Mouse (Mus musculus) thymus, postnatal 10 days (tissue): ENCODE data around the gene Gabbr2.

Source experiments
- DNase-seq, 2 experiments: peaks; one replicate each; pipeline ENCODE4 v3.0.0; 2021; ENCODE audit warnings: low spot score in 2 of 2

Gabbr2 gene

DNA sequence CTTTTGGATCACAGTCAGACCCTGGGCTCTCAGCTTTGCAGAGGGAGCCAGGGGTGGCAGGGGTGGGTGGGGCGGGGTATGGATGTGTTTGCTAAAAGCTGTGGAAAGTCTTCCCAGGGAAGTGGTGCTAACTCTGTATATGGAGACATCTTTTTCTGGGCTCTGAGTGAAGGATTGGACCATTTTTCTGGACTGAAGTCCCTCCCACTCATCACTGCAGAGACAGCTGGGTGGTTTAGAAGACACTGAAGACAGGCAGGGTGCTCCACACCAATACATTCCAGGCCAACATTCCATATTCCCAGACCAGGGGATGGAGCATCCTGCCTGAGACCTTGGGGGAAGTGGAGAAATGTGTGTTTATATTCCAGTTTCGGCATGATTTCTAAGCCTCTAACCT lies 125.6 kb downstream of the Gabbr2 start:
- no peak for DNase-seq

DNA sequence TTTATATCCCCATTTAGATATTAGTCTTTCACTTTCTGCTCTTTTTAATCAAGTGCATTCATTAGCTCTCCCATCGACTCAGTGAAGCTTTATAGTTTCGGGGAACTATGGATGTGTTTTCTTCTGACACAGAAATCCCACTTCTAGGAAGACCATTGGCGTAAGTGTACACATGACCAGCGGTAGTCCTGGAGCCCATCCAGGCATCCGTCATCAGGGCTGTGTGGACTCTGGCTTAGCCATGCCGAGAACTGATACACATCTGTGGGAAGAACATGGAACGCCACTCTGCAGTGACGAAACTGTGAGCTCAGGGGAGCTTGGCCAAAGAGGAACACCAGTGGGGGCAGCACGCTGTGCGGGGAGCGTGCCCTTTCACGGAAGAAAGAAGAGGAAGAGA lies 128.0 kb downstream of the Gabbr2 start:
- no peak for DNase-seq

DNA sequence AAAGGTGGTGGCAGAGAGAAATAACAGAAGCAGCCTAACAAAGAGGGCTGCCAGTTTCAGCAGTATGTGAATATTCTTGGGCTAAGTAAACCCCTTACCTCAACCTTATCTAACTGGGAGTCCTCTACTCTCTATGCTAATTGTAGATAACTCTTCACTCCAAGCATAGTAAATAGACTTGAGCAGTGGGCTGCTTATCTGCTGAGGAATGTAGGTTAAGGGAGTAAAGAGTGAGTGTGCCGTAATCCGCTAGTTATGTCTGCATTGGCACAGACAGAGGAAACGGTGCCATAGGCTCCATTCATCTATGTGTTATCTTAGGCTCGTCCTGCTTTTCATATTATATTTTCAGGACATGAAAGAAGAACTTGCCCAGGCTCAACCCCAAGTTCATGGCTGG lies 129.0 kb downstream of the Gabbr2 start:
- no peak for DNase-seq

DNA sequence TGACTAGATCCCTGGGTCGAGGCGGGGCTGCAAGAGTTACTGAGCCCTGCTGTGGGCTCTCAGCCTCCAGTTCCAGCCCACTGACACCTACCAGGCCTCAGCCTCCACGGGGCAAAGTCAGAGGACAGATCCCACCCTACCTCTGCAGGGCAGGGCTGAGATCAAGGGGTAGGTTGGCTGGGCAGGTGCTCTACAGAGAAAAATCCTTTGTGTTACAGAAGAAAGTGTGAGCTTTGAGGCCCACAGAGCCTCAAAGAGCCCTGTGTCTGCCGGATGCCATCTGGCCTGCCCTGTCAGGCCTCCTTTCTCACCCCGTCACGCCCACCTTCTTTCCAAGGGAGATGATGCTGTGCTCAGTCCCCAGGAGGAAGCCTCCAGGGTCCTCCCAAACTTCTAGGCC lies 131.1 kb downstream of the Gabbr2 start:
- peak; percentile 22 to 28 for DNase-seq

DNA sequence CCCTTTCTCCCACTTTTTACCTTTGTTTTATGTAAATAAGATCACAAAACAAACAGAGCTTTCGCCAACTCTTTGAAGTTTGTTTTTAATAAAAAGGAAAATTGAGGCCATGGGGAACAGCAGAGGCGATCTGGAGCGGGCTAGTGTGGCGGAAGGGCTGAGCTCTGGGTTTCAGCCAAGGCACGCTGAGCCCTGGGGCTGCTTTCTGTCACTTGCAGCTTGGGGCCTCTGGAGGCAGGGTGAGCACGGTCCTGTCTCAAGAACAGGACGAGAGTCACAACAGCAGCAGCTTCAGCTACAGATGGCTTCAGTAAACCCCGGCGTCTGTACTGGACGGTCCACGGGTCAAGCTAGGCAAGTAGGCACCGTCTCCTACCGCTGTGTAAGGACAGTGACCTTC lies 132.8 kb downstream of the Gabbr2 start:
- DNase-seq = no peak

DNA sequence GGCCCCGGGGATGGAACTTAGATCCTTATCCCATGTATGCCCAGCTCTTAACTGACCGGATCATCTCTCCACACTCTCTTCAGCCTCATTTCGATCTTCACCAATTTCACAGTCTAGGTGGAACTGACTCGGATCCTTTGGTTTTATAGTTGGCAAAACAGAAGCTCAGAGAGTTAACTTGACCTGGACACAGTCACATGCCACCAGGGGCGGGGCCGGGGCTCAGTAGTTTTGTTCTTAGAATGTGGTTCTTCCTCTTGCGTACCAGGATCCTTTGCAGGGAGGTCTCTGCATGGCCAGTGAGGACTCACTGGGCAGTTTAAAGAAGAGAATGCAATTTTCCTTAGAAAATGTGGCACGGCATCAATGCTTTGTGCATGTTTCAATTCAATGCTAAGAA lies 135.5 kb downstream of the Gabbr2 start:
- DNase-seq = no peak

DNA sequence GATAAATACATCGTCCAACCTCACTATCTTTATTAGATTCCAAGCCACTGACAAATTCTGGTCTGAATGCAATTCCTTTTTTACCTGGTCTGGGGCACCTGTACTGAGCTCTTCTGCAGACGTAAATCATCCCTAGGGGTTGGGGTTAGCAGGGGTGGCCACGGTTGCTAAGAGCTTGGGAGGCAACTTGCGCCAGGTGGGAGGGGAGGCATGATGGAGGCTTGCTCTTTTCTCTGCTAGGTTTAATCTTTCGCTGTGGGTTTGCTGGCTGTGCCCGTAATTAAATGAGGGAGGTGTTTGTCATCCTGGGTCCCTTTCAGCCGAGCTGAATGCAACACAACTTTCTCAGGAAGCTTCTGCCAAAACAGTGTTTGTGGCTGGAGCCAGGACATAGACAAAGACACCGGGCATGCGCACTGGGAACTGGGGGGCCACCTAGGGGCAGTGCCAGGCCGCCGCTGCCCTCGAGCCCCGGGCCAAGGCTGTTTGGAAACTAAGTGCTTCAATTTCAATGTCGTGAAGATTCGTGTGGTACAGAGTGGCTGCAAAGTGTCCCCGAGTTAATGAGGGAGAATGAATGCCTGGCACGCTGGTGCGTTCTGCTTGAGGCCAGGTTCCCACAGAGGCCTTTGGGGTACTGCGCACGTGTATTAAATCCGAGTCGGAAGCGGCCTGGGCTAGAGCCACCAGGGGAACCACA lies 136.8 kb downstream of the Gabbr2 start:
- no peak for DNase-seq

DNA sequence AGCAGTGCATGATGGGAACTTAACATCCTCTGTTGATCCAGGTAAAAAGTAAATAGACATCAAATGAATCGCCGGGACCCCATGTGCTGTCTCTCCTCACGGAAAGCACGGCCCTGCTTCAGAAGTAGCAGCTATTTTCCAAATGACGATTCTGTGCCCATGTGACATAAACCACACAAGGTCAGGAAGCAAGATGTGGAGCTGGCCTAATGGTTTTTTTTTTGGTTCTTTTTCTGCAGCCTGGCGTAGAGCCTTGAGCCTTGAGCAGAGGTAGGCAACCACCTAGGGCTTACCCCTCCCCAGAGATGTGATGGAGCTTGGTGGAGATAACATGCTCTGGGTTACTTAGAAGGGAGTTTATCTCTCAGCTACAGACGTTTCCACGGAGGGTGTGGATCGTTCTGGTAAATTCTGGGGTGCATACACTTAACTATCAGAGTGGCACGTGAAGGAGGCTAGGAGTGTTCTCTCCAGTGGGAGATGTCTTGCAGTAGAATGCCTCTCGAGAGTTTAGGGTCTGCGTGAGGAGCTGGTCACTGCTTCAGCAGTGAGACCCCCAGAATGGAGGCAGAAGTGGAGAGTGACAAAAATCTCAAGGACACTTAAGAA lies 137.7 kb downstream of the Gabbr2 start:
- DNase-seq = no peak

DNA sequence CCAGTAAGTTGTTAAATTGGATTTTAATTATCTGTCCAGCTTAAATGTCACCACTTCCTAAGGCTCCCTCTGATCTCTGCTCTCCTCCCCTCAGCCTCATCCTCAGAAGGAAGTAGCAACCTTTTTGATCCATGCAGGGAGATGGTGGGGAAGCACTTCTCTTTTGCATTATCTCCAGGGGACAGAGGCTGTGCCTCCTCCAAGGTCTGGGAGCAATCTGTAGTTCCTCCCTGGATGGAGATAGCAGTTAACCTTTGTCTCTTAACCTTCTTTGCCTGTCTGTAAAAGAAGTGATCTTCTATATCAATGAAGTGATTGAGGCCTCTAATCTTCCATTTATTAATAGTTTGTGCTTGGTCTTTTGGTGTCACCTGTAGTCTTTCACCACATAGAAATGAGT lies 143.9 kb downstream of the Gabbr2 start:
- DNase-seq = no peak

DNA sequence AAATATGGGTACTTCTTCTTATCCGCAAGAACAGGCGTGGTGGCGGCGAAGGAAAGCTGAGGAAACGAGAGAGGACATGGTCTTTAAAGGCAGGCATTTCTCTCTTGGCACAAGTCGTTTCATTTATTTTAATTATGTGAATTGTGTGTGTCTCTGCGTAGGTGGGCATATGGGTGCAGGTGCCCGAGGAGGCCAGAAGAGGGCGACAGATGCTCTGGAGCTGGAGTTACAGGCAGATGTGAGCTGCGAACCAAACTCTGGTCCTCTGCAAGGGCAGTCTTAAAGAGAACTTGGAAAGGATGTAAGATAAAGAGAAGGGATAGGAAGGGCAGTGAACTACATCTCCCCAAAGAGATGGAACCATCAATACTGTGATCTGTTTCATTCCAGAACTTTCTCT lies 145.3 kb downstream of the Gabbr2 start:
- DNase-seq = no peak

DNA sequence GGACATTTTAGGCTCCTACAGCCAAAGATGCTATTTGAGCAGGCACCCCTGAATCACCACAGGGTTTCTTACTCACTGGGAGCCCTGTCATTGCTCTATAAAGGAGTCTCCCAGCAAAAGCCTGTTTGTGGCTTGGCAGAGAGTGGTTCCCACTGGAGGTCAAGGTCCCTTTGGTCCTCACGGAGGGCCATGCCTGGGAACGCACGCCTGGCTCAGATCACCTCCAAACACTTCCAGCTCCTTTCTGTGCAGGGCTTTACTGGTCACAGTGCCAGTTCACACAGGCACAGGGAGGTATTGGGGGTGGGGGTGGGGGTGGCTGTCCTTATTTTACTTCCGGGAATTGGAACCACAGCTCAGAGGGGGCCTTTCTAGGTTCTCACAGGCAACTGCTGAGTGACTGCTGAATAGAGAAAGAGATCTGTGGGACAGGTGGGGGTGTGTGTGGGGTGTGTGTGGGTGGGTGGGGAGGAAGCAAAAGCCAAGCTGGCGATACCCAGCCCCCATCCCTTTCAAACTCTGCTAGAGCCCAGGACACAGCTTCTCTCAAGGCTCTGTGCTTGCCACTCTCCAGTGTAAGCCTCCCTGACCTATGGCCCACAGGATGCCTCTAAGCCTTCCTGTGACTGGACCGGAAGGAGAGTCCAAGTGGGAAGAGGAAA lies 146.6 kb downstream of the Gabbr2 start:
- DNase-seq = peak; percentile 28 to 36

DNA sequence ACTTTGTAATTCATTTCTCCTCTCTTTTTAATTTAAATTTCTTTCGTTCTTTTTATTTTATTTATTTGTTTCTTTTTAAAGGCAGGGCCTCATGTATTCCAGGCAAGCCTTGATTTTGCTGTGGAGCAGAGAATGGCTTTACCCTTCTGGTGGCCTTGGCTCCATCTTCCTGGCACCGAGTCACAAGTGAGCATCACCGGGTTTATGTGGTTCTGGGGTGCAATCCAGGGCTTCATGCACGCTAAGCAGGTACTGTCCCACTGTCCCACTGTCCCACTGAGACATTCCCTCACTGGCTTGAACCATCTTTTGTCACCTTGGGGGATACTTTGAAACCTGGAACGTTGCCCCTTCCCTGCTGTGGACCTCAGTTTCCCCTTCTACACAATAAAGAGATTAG lies 147.1 kb downstream of the Gabbr2 start:
- no peak for DNase-seq

DNA sequence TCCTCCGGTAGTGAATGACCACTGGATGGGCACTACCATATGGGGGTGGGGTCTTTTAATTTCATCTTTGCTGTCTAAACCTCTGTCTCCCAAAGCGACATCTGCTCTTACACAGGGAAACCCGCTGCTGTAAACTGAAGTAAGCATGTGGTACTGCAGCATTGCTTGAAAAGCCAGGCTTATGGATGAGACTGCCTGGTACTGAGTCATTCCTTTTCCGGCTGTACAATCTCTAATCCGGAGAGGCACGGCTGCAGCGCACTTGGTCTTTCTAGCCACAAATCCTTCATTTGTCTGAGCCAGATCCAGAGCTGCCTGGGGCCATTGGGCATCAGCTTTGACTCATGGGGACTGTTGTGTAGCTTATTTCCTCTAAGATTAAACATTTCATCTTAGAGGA lies 149.1 kb downstream of the Gabbr2 start:
- DNase-seq = no peak

DNA sequence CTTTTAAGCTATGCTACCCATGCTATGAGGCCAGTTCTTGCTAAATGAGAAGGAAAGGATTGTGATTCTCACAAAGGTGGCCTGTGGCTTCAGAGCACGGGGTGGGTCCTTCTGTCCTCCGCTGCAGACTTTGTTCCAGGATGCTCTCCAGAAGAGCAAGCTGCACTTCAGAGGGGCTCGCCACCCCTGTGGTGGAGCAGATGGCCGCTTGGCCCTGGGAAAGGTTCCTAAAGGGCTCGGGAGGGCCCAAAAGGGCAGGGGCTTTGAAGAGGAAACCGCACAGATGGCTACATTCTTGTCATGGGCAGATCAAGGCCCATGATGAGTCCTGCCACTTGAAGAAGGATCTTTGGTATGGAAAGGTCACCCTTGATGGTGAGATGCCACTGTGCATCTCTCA lies 151.5 kb downstream of the Gabbr2 start:
- DNase-seq = no peak

DNA sequence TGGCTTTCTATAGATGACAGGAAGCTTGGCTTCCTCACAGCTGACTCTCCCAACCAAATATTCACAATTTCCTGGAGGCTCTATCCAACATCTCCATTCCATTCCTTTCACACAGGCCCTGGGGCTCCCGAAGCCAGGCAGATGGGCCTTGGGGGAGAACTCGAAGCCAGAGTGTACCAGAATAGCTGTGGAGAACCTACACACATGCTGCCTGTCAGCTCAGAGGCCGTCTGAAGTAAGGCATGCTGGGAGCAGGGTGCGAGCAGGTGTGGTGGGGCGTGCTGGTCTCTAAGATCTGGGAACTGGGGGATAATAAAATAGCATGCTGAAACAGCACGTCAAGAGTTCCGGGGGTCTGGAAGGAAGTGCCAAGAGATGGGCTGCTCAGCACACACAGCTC lies 154.3 kb downstream of the Gabbr2 start:
- no peak for DNase-seq

DNA sequence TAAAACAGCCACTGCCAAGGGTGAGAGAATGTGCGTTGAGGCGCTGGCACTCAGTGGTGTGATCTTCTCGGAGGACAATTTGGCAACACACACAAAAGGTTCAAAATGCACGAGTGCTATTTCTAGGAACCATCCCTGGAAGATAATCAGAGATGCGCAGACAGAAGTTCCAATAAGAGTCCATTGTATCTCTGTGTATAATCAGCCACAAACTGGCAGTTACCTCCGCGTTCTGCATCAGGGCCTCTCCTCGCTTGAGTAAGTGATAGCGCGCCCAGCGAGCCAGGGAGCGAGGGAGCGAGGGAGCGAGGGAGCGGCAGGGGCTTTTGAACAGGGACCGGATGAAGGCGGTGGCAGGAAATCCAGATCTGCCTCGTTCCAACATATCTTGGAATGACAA lies 155.6 kb downstream of the Gabbr2 start:
- DNase-seq = no peak

DNA sequence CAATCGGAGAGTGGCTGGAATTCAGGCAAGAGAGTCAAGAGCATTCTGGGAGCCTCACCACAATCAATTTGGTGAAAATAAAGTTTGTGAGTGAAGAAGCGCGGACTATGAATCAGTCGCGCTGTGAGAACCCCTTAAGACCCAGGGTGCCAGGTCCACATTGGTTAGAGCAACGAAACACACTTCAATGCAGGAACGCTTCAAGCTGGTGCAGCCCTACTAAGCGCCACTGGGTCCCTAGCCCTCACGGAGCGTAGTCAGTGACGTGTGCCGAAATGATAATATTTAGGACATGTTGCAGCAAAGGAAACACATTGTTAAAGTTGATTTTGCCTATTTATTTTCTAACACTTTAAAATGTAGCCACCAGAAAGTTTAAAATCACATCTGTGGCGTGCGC lies 156.6 kb downstream of the Gabbr2 start:
- no peak for DNase-seq

DNA sequence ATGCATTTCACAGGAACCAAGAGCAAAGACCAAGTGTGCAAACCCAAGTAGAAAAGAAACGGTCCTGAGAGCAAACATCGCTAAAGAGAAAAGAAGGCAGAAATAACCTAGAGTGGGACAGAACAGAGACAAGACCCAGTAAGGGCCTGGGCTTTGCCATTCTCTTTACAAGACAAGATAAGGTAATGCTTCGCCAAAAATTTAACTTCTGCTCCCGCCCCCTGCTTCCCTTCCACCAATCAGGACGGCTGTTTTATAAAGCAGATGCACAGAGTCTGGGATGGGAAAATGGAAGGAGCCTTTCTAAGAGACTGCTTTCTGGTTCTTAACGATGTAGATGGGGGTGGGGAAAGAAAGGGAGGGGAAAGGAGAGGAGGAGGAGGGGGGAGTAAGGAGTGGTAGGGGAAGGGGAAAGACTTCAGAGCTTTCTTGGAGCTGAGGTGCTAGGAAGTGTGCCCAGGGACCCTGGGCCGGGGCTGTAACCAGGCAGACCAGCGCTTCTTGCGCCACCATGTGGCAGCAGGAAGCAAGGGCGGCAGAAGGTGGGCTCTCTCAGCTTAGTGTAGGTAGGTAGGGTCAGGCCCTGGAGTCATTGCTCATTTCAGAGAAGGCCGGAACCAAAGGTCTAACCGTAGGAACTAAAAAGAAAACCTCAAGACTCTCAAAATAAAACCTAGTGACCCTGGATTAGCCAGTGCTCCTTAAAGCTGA lies 158.7 kb downstream of the Gabbr2 start:
- peak in 1 of 2 experiments; percentile 26 for DNase-seq

DNA sequence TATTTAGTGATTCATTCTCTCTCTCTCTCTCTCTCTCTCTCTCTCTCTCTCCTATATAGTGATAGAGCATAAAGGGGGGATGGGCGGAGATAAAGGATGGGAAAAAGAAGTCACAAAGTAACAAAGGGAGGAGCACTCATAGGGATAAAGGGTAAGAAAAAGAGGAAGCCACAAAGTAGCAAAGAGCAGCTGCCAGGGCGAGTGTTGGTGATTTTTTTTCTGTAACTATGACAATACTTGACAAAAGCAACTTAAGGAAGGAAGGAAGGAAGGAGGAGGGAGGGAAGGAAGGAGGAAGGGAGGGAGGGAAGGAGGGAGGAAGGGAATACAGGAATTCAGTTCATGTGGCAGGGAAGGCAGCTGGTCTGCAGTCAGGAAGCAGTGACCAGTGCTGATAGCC lies 162.0 kb downstream of the Gabbr2 start:
- DNase-seq = no peak

DNA sequence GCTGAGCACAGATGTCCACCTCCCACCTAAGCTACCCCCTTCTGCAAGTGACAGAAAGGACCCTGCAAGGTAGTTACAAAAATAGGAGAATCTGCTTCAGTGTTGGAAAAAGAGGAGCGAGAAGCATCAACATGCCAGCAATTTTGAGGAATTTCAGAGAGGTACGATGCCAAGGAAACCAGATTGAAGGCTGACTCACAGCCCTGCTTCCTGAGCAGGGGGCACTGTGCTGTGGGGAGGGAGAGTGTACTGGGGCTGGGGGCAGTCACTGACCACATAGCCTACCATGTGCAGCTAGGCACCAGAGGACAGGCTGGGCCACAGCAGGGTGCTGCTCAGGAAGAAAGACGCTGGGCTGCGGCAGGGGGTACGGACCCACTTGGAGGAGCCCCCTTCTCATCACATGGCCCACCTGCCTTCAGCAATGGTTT lies 163.5 kb downstream of the Gabbr2 start:
- no peak for DNase-seq

DNA sequence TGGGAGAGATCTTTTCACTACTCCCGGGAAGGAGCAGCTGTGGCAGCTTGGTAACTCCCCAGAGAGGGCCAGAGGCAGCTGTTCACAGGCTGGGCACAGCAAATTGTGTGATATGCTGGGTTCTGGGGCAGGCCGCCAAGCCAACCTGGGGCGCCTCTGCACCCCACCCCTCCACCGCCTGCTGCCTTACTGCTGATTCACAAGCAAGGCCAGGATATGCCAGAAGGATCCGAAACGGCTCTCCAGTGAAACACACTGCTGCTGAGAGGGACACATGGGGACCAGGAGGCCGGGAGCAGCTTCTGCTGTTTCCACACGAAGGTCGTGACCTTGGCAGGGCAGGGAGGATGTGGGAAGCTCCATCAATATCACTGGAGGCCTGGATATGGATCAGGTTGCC lies 164.2 kb downstream of the Gabbr2 start:
- no peak for DNase-seq

DNA sequence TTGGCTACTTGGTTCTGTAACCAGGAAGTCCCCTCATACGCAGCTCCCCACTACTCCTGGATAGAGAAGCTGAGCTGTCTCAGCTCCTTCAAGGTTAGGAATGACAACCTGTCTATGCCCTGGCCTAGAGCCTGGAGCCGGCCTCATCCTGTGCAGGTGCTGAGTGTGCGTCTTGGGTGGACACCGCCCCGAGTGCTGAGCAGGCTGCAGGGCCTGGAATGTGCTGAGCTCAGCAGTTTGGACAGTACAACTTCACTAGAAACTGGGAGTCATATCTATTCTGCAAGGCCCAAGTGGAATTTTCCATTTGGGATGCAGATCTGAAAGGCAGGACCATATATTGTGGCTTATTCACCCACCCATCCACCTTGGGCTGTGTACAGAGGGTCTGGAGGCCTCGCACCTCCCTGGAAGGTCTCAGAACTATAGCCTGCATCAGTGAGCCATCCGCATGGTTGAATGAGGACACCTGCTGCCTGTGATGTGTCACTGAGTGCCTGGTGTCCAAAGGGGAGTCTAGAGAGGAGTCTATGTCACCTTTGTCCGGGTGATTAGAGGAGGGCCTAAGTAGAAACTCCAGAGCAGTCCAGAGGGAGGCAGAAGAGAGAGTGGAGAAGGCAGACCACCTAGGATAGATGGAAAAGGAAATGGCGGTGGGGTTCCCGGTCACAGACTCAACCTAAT lies 165.7 kb downstream of the Gabbr2 start:
- DNase-seq = no peak
